Mouse (Mus musculus) forebrain, embryonic 10.5 days (tissue): ENCODE results near the gene H2al1i. TPM values are rescaled to one million over a fixed set of nuclear protein-coding genes. Genes with fewer than 3 reads are reported as not detected.
"Not testable (repeated sequence)": the region's sequence is repeated elsewhere in the genome, so short reads cannot be mapped to it uniquely, and the experiment has no call there.

Source experiments
- DNase-seq: peaks from one replicate; pipeline ENCODE4 v3.0.0-alpha.2; 2017; ENCODE audit warnings: low spot score; ENCODE audit errors: extremely low spot score
- H3K27ac ChIP-seq: fragments of 300-500 bp; sonication (generic); 2 replicates; pipeline ENCODE4 v1.5.1; 2016; ENCODE audit warnings: mild to moderate bottlenecking
- H3K27me3 ChIP-seq: fragments of 300-500 bp; sonication (generic); 2 replicates; pipeline ENCODE4 v1.6.1; 2016; ENCODE audit warnings: mild to moderate bottlenecking; ENCODE audit not compliant: poor library complexity, severe bottlenecking
- H3K36me3 ChIP-seq: fragments of 300-500 bp; sonication (generic); replicated peaks from 2 replicates; pipeline ENCODE4 v1.6.1; 2016; ENCODE audit warnings: mild to moderate bottlenecking, moderate library complexity
- H3K4me1 ChIP-seq: fragments of 300-500 bp; sonication (generic); 2 replicates; pipeline ENCODE4 v1.6.1; 2016
- H3K4me3 ChIP-seq: fragments of 300-500 bp; sonication (generic); 2 replicates; pipeline ENCODE4 v1.5.1; 2016; ENCODE audit warnings: mild to moderate bottlenecking, moderate library complexity
- H3K9me3 ChIP-seq: fragments of 300-500 bp; sonication (generic); 2 replicates; pipeline ENCODE4 v1.6.1; 2016; ENCODE audit warnings: mild to moderate bottlenecking, moderate library complexity
- WGBS: fragments of 180-500 bp; shearing (Covaris S2); methylation state at CpG from one replicate; pipeline ENCODE4 v1.1.7; 2016; 5-methylcytosine and 5-hydroxymethylcytosine counted together
- polyA plus RNA-seq: library from polyadenylated mRNA; unstranded; fragments of >200 nt; fragmentation: Nextera tagmentation; extraction: Ambion mirVana; gene quantifications from 2 replicates; pipeline ENCODE4 v1.2.1, GENCODE M21; 2016

The H2al1i gene
- not detected in 2 replicates for polyA plus RNA-seq

DNA sequence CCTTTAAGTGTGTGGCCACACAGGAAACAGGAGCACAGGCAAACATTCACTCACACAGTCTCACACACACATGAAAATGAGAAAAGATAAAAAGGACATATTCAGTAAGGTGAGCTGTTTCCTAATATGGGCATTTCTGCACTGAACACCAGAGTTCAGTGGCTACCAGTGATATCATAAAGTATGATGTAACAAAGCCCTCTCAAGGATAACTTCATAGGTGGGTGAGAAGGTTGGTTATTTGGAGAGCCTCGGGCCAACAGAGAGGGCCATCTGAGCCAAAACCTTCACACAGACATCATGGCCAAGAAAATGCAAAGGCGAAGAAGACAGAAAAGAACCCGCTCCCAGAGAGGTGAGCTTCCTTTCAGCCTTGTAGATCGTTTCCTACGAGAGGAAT, at the start of gene H2al1i:
Gene H2al1i, plus strand, starts transcription at position 301 of the 400 bp plus-strand sequence.
- not testable (repeated sequence) for H3K9me3 ChIP-seq, DNase-seq, H3K4me3 ChIP-seq, H3K36me3 ChIP-seq, H3K27me3 ChIP-seq, H3K27ac ChIP-seq, H3K4me1 ChIP-seq
- no CpG with 5 or more reads among the region's 5 CpGs for WGBS

DNA sequence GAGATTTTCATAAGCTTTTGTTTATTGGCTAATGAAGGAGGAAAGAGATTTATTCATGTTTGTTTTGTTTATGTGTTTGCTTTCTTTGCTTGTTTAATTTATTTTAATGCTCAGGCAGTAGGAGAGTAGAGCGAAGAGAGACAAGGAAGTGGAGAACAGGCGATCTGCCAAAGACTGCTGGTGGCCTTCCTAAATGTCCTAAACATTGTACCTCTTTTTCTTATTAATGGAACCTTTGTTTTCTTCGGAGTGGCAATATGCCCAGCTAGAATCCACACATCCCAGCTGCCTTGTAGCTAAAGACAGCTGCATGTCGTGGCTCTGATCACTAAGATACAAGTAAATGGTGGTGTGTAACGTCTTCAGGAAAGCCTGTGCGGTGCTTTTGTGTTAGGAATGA, 47.4 kb upstream of the H2al1i start:
- Histone ChIP-seq H3K36me3 (no peaks in the 10 kb centered on the region), H3K27ac (no peak overlapping the region), H3K27me3 (peaks cover 71% of the 10 kb centered on the region), H3K4me3 (no peak overlapping the region), H3K4me1 (no peaks in the 10 kb centered on the region), H3K9me3 (no peaks in the 10 kb centered on the region)
- no peak for DNase-seq
- 82% methylated on average over 6 of the region's 6 CpGs for WGBS

DNA sequence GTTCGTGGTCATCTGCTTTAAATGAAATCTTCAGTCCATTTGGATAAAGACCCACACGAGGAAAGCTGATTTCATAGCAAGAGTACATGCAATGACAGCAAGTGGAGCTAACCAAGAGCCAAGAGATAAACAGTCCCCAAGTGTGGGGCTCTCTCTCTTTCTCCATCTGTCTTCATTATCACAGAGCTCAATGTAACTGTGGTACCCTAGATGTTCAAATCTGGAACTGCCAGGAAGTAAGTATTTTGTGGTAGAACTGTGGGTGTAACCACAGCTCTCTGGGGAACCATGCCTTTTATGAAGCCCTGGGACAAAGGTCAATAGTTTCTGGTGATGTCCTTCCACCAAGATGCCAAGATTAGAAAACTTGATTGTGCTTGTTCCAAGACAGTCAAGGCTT, 43.7 kb upstream of the H2al1i start:
- no peak overlapping the region for H3K4me3 ChIP-seq
- WGBS: 80% methylated on average over 2 of the region's 2 CpGs
- H3K36me3 ChIP-seq: no peaks in the 10 kb centered on the region
- H3K27ac ChIP-seq: no peak overlapping the region
- H3K9me3 ChIP-seq: peaks cover 3% of the 10 kb centered on the region; the same call in 1 of the 2 replicates
- no peaks in the 10 kb centered on the region for H3K4me1 ChIP-seq
- H3K27me3 ChIP-seq: peaks cover 54% of the 10 kb centered on the region
- no peak for DNase-seq

DNA sequence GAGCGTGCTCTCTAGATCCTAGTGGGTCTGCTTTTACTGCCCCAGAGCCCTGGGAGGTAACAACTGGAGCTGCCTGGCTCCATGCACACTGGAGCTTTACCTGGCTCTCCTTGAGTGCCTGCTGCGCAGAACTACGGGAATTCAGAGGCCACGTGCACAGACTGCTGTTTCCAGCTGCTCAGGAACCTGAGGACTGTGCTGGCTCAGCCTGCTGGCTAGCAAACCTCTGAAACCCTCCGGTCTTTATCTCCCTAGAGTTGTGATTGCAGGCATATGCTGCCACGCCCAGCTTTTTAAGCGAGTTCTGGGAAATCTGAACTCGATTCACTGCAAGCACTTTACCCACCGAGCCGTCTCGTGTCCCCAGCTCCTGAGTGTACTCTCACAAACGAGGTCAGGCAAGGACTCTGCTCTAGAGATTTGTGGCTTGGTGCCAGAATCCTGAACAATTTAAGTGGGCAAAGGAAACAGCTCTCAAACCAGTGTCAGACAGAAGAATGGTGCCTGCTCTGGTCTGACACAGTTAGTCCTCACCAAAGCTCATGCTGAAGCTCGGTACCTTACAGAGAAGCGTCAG, 36.1 kb upstream of the H2al1i start:
- Histone ChIP-seq H3K4me1 (no peaks in the 10 kb centered on the region), H3K4me3 (no peak overlapping the region), H3K27me3 (peaks cover 70% of the 10 kb centered on the region), H3K9me3 (peaks cover 3% of the 10 kb centered on the region; the same call in 1 of the 2 replicates), H3K36me3 (no peaks in the 10 kb centered on the region), H3K27ac (no peak overlapping the region)
- 89% methylated on average over 14 of the region's 14 CpGs for WGBS
- no peak for DNase-seq

DNA sequence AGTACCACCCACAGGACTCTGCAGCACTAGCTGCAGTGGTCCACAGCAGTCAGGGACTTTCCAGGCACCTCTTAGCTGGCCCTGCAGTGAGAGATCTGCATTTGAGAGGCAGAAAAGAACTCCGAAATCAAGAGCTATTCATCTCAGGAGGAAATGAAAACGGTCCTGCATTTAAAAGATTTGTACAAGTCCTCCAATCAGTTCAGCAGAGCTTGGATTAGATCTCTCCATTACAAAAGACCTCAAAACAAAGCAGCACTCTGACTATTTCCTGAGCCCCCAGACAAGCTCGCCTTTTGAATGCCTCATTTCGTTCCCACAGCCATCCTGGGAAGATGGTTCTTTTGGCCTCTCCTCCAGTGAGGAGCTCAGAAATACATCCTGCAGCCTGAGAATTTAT, 35.2 kb upstream of the H2al1i start:
- no peaks in the 10 kb centered on the region for H3K36me3 ChIP-seq
- WGBS: 44% methylated on average over 4 of the region's 4 CpGs
- H3K4me3 ChIP-seq: no peak overlapping the region
- no peaks in the 10 kb centered on the region for H3K9me3 ChIP-seq
- H3K27me3 ChIP-seq: peaks cover 76% of the 10 kb centered on the region
- no peak overlapping the region for H3K27ac ChIP-seq
- DNase-seq: no peak
- H3K4me1 ChIP-seq: no peaks in the 10 kb centered on the region

DNA sequence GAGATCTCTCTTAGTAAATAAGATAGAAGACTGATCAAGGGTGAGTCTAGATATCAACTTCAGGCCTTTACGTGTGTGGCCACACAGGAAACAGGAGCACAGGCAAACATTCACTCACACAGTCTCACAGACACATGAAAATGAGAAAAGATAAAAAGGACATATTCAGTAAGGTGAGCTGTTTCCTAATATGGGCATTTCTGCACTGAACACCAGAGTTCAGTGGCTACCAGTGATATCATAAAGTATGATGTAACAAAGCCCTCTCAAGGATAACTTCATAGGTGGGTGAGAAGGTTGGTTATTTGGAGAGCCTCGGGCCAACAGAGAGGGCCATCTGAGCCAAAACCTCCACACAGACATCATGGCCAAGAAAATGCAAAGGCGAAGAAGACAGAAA, 25.5 kb upstream of the H2al1i start, which contains the start of gene H2al1a:
Gene H2al1a, plus strand, starts transcription at position 301 of the 400 bp plus-strand sequence.
- H3K36me3 ChIP-seq, H3K27ac ChIP-seq, H3K9me3 ChIP-seq, H3K4me1 ChIP-seq, DNase-seq, H3K4me3 ChIP-seq: not testable (repeated sequence)
- H3K27me3 ChIP-seq: peaks cover 32% of the 10 kb centered on the region
- WGBS: no CpG with 5 or more reads among the region's 3 CpGs

DNA sequence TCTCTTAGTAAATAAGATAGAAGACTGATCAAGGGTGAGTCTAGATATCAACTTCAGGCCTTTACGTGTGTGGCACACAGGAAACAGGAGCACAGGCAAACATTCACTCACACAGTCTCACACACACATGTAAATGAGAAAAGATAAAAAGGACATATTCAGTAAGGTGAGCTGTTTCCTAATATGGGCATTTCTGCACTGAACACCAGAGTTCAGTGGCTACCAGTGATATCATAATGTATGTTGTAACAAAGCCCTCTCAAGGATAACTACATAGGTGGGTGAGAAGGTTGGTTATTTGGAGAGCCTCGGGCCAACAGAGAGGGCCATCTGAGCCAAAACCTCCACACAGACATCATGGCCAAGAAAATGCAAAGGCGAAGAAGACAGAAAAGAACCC, 22.3 kb upstream of the H2al1i start, which contains the start of gene H2al1b:
Gene H2al1b, plus strand, starts transcription at position 301 of the 400 bp plus-strand sequence.
- H3K27ac ChIP-seq, DNase-seq, H3K4me1 ChIP-seq, H3K4me3 ChIP-seq, H3K36me3 ChIP-seq, H3K9me3 ChIP-seq, H3K27me3 ChIP-seq: not testable (repeated sequence)
- 93% methylated on average over 1 of the region's 3 CpGs for WGBS

DNA sequence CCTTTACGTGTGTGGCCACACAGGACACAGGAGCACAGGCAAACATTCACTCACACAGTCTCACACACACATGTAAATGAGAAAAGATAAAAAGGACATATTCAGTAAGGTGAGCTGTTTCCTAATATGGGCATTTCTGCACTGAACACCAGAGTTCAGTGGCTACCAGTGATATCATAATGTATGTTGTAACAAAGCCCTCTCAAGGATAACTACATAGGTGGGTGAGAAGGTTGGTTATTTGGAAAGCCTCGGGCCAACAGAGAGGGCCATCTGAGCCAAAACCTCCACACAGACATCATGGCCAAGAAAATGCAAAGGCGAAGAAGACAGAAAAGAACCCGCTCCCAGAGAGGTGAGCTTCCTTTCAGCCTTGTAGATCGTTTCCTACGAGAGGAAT, 19.1 kb upstream of the H2al1i start, which contains the start of gene H2al1c:
Gene H2al1c, plus strand, starts transcription at position 301 of the 400 bp plus-strand sequence.
- DNase-seq: not testable (repeated sequence)

DNA sequence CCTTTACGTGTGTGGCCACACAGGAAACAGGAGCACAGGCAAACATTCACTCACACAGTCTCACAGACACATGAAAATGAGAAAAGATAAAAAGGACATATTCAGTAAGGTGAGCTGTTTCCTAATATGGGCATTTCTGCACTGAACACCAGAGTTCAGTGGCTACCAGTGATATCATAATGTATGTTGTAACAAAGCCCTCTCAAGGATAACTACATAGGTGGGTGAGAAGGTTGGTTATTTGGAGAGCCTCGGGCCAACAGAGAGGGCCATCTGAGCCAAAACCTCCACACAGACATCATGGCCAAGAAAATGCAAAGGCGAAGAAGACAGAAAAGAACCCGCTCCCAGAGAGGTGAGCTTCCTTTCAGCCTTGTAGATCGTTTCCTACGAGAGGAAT, 15.9 kb upstream of the H2al1i start, which contains the start of gene H2al1d:
Gene H2al1d, plus strand, starts transcription at position 301 of the 400 bp plus-strand sequence.
- H3K4me3 ChIP-seq, H3K27ac ChIP-seq, H3K36me3 ChIP-seq, H3K9me3 ChIP-seq, H3K4me1 ChIP-seq, H3K27me3 ChIP-seq, DNase-seq: not testable (repeated sequence)
- WGBS: no CpG with 5 or more reads among the region's 6 CpGs

More for the DNA sequence above, 19.1 kb upstream of the H2al1i start, which contains the start of gene H2al1c:
- not testable (repeated sequence) for H3K4me1 ChIP-seq, H3K9me3 ChIP-seq, H3K4me3 ChIP-seq, H3K27me3 ChIP-seq, H3K27ac ChIP-seq, H3K36me3 ChIP-seq
- 88% methylated on average over 1 of the region's 6 CpGs for WGBS

DNA sequence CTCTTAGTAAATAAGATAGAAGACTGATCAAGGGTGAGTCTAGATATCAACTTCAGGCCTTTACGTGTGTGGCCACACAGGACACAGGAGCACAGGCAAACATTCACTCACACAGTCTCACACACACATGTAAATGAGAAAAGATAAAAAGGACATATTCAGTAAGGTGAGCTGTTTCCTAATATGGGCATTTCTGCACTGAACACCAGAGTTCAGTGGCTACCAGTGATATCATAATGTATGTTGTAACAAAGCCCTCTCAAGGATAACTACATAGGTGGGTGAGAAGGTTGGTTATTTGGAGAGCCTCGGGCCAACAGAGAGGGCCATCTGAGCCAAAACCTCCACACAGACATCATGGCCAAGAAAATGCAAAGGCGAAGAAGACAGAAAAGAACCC, 12.8 kb upstream of the H2al1i start, which contains the start of gene H2al1e:
Gene H2al1e, plus strand, starts transcription at position 301 of the 400 bp plus-strand sequence.
- not testable (repeated sequence) for H3K4me1 ChIP-seq, H3K36me3 ChIP-seq
- no CpG with 5 or more reads among the region's 3 CpGs for WGBS

DNA sequence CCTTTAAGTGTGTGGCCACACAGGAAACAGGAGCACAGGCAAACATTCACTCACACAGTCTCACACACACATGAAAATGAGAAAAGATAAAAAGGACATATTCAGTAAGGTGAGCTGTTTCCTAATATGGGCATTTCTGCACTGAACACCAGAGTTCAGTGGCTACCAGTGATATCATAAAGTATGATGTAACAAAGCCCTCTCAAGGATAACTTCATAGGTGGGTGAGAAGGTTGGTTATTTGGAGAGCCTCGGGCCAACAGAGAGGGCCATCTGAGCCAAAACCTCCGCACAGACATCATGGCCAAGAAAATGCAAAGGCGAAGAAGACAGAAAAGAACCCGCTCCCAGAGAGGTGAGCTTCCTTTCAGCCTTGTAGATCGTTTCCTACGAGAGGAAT, 9.6 kb upstream of the H2al1i start, which contains the start of gene H2al1f:
Gene H2al1f, plus strand, starts transcription at position 301 of the 400 bp plus-strand sequence.
- H3K4me3 ChIP-seq, H3K27me3 ChIP-seq, DNase-seq, H3K27ac ChIP-seq, H3K4me1 ChIP-seq, H3K36me3 ChIP-seq, H3K9me3 ChIP-seq: not testable (repeated sequence)
- no CpG with 5 or more reads among the region's 6 CpGs for WGBS

More for the DNA sequence above, 12.8 kb upstream of the H2al1i start, which contains the start of gene H2al1e:
- not testable (repeated sequence) for H3K4me3 ChIP-seq, H3K27ac ChIP-seq, H3K27me3 ChIP-seq, H3K9me3 ChIP-seq, DNase-seq

DNA sequence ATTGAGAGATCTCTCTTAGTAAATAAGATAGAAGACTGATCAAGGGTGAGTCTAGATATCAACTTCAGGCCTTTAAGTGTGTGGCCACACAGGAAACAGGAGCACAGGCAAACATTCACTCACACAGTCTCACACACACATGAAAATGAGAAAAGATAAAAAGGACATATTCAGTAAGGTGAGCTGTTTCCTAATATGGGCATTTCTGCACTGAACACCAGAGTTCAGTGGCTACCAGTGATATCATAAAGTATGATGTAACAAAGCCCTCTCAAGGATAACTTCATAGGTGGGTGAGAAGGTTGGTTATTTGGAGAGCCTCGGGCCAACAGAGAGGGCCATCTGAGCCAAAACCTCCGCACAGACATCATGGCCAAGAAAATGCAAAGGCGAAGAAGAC, 6.5 kb upstream of the H2al1i start, which contains the start of gene H2al1g:
Gene H2al1g, plus strand, starts transcription at position 301 of the 400 bp plus-strand sequence.
- no CpG with 5 or more reads among the region's 3 CpGs for WGBS

DNA sequence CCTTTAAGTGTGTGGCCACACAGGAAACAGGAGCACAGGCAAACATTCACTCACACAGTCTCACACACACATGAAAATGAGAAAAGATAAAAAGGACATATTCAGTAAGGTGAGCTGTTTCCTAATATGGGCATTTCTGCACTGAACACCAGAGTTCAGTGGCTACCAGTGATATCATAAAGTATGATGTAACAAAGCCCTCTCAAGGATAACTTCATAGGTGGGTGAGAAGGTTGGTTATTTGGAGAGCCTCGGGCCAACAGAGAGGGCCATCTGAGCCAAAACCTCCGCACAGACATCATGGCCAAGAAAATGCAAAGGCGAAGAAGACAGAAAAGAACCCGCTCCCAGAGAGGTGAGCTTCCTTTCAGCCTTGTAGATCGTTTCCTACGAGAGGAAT, 3.3 kb upstream of the H2al1i start, which contains the start of gene H2al1h:
Gene H2al1h, plus strand, starts transcription at position 301 of the 400 bp plus-strand sequence.
- not testable (repeated sequence) for H3K27me3 ChIP-seq, DNase-seq, H3K4me3 ChIP-seq, H3K36me3 ChIP-seq, H3K4me1 ChIP-seq, H3K27ac ChIP-seq, H3K9me3 ChIP-seq
- no CpG with 5 or more reads among the region's 6 CpGs for whole genome bisulfite sequencing

More for the DNA sequence above, 6.5 kb upstream of the H2al1i start, which contains the start of gene H2al1g:
- not testable (repeated sequence) for H3K27me3 ChIP-seq, H3K4me1 ChIP-seq, H3K36me3 ChIP-seq, H3K4me3 ChIP-seq, H3K27ac ChIP-seq, H3K9me3 ChIP-seq, DNase-seq
